Mouse (Mus musculus) spleen, adult 2 months (tissue): ENCODE data around the gene Oaz3. TPM values are rescaled to one million over a fixed set of nuclear protein-coding genes. Genes with fewer than 3 reads are reported as not detected.

Experiments
- DNase-seq, 2 experiments: peaks; one replicate each; pipeline versions ENCODE4 v3.0.0 to v3.0.0-alpha.2; 2012 to 2021; ENCODE audit warnings: low spot score in 2 of 2, low read depth in 1 of 2
- H3K27ac ChIP-seq: fragments of 200-500 bp; 2 replicates; pipeline ENCODE4 v1.5.1; 2012; ENCODE audit warnings: low read length, inconsistent platforms; ENCODE audit not compliant: insufficient read depth
- H3K27me3 ChIP-seq: fragments of 200-500 bp; 2 replicates; pipeline ENCODE4 v1.6.1; 2012; ENCODE audit warnings: mild to moderate bottlenecking, moderate library complexity, low read length, inconsistent platforms; ENCODE audit not compliant: control insufficient read depth, insufficient read depth
- H3K36me3 ChIP-seq: fragments of 200-500 bp; 2 replicates; pipeline ENCODE4 v1.6.1; 2012; ENCODE audit warnings: mild to moderate bottlenecking, low read length, inconsistent platforms; ENCODE audit not compliant: control insufficient read depth, insufficient read depth
- H3K4me1 ChIP-seq: fragments of 200-500 bp; 2 replicates; pipeline ENCODE4 v1.6.1; 2011; ENCODE audit warnings: inconsistent platforms; ENCODE audit not compliant: control insufficient read depth, insufficient read depth, insufficient read length
- H3K4me3 ChIP-seq: fragments of 200-500 bp; 2 replicates; pipeline ENCODE4 v1.5.1; 2011; ENCODE audit warnings: mild to moderate bottlenecking, inconsistent platforms; ENCODE audit not compliant: insufficient read depth, insufficient read length; ENCODE audit errors: extremely low read depth
- CTCF ChIP-seq: fragments of 200-500 bp; IDR thresholded peaks from 2 replicates; pipeline ENCODE4 v1.5.1; 2011; ENCODE audit warnings: mild to moderate bottlenecking, inconsistent platforms; ENCODE audit not compliant: insufficient read depth, insufficient read length, insufficient replicate concordance; ENCODE audit errors: extremely low read depth
- POLR2A ChIP-seq: fragments of 200-500 bp; IDR thresholded peaks from 2 replicates; pipeline ENCODE4 v1.6.1; 2011; ENCODE audit warnings: low read depth, low read length, inconsistent platforms
- WGBS: fragments of 180-500 bp; shearing (Covaris S2); methylation state at CpG from one replicate; pipeline ENCODE4 v1.1.7; 2018; 5-methylcytosine and 5-hydroxymethylcytosine counted together
- polyA plus RNA-seq: library from polyadenylated mRNA; depleted of rRNA; stranded (reverse); fragments of >200 nt; gene quantifications from 2 replicates; pipeline ENCODE4 v1.2.3, GENCODE M21; 2012

Gene Oaz3
- polyA plus RNA-seq, 1 experiment, result not detected

DNA sequence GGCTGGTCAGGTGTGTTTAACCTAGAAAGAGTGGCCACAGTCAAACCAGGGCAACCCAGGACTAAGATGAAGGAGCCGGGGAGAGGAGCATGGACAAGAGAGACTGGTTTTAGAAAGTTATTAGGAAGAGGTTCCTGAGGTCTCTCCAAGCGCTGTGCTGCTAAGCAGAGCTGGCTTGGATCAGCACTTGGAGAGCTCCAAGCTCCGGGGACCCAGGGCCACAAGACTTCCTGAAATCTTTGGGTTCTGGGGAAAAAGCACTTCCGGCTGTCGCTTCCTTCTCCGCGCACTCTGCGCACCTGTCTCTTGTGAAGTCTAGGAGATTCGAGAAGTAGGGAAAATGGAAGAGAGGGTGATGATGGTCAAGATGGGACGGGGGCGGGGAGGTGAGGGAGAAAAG, 35.8 kb upstream of the Oaz3 start:
- no peak overlapping the region for H3K4me3 ChIP-seq
- no peak overlapping the region for H3K27ac ChIP-seq
- 4% methylated on average over 11 of the region's 11 CpGs for WGBS
- TF ChIP-seq CTCF, result no peak
- no peak for TF ChIP-seq POLR2A
- peaks cover 2% of the 10 kb centered on the region for H3K27me3 ChIP-seq
- H3K36me3 ChIP-seq, result no peaks in the 10 kb centered on the region
- no peaks in the 10 kb centered on the region for H3K4me1 ChIP-seq
- DNase-seq, result no peak

DNA sequence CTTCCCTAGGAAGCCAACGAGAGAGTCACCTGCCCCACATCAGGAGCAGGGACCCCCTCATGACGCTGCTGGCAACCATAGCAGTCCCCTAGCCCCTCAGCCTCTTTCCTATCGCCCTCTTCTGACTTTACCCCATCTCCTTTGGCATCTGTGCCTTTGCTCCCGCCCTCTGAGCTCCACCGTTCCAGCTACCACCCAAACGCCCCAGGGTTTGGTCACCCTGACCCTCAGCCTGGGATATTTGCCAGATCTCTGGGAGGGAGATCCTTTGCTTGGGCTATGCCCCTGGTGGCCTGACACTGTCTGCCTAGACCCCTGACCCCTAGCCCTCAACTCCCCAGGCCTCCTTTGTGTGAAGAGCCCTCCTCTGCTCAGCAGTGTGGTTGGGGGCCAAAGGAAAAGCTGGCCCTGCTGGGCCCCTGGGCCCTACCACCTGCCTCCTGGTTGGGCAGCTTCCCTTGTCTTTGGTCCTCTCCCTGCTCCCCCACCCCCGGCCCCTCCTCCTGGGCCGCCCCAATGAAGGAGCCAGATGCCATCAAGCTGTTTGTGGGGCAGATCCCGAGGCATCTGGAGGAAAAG, 35.0 kb upstream of the Oaz3 start:
- H3K27ac ChIP-seq, result no peak overlapping the region
- TF ChIP-seq CTCF (no peak), POLR2A (no peak)

DNA sequence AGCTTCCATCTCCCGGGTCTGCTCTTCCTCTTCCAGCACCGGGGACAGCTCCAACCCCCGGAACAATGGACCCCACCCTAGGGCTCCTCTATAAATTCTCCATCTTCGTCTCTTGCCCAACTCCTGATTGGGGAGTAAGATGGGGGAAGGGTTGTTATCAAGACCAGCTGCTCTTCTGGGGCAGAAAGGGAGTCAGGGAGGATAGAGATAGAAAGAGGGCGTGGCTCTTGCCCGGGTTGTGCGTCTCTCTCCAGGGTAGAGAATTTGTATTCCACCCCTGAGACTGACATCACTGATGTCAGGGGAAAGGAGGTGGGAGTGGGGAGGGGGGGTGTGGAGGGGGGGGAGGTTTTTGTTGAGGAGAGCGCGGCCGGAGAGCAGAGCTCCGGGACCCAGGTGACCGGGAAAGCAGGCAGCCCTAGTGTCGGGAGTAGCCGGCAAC, 34.3 kb upstream of the Oaz3 start, which contains the start of gene Celf3:
Celf3 (plus strand) TSS at position 315 of the 442 bp plus-strand sequence.
- Histone ChIP-seq H3K36me3 (no peaks in the 10 kb centered on the region), H3K4me3 (no peak within 1 kb of the TSS), H3K27ac (no peak within 1 kb of the TSS), H3K27me3 (peaks cover 2% of the 10 kb centered on the region), H3K4me1 (no peaks in the 10 kb centered on the region)
- no peak for DNase-seq
- TF ChIP-seq POLR2A (no peak), CTCF (no peak)
- WGBS, result 5% methylated on average over 14 of the region's 14 CpGs

More for the DNA sequence above, 35.0 kb upstream of the Oaz3 start:
- H3K4me3 ChIP-seq, result no peak overlapping the region
- H3K36me3 ChIP-seq, result no peaks in the 10 kb centered on the region
- H3K27me3 ChIP-seq, result peaks cover 2% of the 10 kb centered on the region
- no peaks in the 10 kb centered on the region for H3K4me1 ChIP-seq
- DNase-seq, result no peak
- WGBS, result 21% methylated on average over 9 of the region's 9 CpGs

DNA sequence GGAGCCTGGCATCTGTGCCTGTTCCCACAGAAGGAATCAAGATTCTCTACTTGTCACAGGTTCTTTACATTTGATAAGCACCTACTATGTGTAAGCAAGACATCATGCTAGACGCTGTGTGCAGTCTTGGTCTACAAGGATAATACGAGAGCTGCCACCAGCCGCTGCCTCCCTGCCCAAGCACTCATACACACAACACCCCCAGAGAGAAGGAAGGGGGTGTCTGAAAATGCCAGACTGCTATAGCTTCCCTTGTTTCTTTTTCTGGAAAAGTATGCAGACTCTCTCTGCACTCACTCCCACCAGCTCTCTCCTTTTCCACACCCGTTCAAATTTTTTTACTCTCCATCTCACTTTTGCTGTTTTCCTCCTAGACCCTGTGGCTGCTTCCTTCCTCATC, 33.7 kb upstream of the Oaz3 start:
- Histone ChIP-seq H3K27me3 (peaks cover 2% of the 10 kb centered on the region), H3K4me1 (no peaks in the 10 kb centered on the region), H3K4me3 (no peak overlapping the region), H3K27ac (no peak overlapping the region), H3K36me3 (no peaks in the 10 kb centered on the region)
- 66% methylated on average over 4 of the region's 4 CpGs for WGBS
- no peak for DNase-seq
- no peak for TF ChIP-seq POLR2A
- no peak for TF ChIP-seq CTCF

DNA sequence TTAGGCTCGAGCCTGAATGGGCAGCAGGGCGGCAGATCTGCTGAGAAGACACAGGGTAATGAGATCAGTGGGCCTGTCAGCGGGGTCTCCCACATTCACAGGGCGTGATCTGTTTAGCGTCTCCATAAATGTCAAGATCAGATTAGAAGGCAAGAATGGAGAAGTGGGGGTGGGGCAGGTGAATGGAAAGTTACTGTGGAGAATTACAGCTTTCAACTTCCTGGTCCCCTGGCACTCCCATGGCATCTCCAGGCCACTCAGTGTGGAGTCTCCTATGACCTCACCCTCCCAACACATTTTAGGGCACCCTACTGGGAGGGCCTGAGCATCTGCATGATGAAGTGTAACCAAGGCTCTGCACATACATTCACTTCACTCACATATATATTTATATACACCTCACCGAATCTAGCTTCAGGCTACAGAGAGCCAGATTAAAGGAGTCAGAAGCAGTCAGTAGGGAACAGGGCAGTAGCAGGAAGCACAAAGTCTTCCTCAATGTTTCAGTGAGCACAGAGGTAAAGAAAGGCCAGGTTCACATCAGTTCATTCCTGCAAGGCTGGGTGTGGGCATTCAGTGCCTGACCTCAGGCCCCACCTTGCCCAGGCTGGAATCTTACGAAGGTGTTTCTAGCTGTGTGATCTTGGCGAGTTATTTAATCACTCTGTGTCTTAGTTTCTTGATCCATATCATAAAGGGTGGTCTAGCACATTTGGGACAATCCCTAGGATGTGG, 32.8 kb upstream of the Oaz3 start:
- Histone ChIP-seq H3K27me3 (peaks cover 2% of the 10 kb centered on the region), H3K27ac (no peak overlapping the region)
- no peak for DNase-seq

DNA sequence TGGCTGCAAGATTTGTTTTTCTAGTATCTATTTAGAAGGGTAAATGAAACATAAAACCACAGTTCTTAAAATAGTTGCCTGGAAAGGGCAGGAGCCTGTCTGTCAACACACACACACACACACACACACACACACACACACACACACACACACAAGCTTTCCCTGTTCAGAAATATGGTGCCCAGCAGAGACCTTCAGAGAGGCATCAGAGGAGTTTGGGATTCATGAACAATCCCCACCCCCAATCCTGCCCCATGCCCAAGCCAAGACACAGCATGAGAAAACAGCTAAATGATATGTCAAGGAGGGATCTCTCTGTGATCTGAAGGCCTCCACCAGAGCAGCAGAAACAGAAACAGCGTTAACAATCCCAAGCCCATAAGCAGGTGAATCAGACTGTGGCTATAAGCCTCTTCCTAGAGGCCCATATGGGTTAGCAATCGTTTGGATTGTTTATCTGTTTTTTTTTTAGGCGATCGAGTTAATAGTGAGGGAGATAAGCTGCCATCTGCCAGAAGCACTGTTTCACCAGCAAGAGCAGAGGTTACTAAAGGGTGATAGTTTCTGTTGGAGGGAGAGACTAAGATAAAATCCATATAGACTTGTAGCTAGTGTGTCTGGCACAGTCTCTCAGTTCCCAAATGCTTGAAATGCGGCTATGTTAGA, 30.0 kb upstream of the Oaz3 start:
- 73% methylated on average over 5 of the region's 5 CpGs for WGBS

More for the DNA sequence above, 32.8 kb upstream of the Oaz3 start:
- H3K36me3 ChIP-seq, result no peaks in the 10 kb centered on the region
- H3K4me1 ChIP-seq, result no peaks in the 10 kb centered on the region
- no peak for TF ChIP-seq CTCF
- TF ChIP-seq POLR2A, result no peak
- WGBS, result 67% methylated on average over 8 of the region's 8 CpGs
- no peak overlapping the region for H3K4me3 ChIP-seq

DNA sequence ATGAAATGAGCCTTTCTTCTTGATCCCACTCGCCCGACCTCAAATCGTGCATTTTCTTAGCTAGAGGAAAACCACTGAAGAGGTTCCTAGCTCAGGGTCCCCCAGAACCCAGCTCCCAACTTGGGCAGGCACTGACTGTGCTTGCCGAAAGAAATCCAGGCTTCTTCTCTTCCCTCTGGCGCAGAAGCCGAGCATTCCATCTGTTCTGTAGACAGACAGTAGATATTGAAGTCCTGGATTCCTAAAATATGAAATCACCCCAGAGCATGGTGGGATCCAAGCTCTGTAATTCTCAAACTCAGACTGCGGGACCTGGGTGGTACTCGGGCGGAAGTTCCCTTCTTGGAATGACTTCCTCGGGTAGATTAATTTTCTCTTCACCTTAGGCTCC, 29.4 kb upstream of the Oaz3 start:
- DNase-seq, result no peak
- 72% methylated on average over 10 of the region's 10 CpGs for WGBS
- Histone ChIP-seq H3K4me3 (no peak overlapping the region), H3K36me3 (no peaks in the 10 kb centered on the region), H3K27ac (no peak overlapping the region), H3K4me1 (no peaks in the 10 kb centered on the region), H3K27me3 (no peaks in the 10 kb centered on the region)
- no peak for TF ChIP-seq POLR2A
- TF ChIP-seq CTCF, result no peak

More for the DNA sequence above, 30.0 kb upstream of the Oaz3 start:
- no peaks in the 10 kb centered on the region for H3K4me1 ChIP-seq
- DNase-seq, result no peak
- H3K4me3 ChIP-seq, result no peak overlapping the region
- H3K27ac ChIP-seq, result no peak overlapping the region
- TF ChIP-seq POLR2A, result no peak
- no peak for TF ChIP-seq CTCF
- no peaks in the 10 kb centered on the region for H3K36me3 ChIP-seq
- no peaks in the 10 kb centered on the region for H3K27me3 ChIP-seq
